Mouse (Mus musculus) hematopoietic stem cell, adult 5-6 weeks (primary cell): ENCODE measurements around the gene Ndrg4. TPM values are rescaled to one million over a fixed set of nuclear protein-coding genes. Genes with fewer than 3 reads are reported as not detected.

Experiments
- ATAC-seq, 2 experiments: fragments of 125-278 bp in 1 of 2; replicated peaks in 1 of 2; 2 replicates each; pipeline ENCODE4 v1.8.0; 2016 to 2017; ENCODE audit warnings: inconsistent platforms in 2 of 2, mild to moderate bottlenecking in 2 of 2, moderate number of reproducible peaks in 2 of 2, low read depth in 1 of 2, moderate TSS enrichment in 1 of 2; ENCODE audit not compliant: low FRiP score in 2 of 2, poor library complexity in 2 of 2, severe bottlenecking in 2 of 2, insufficient read depth in 1 of 2, low TSS enrichment in 1 of 2
- total RNA-seq: library from RNA; stranded (forward); fragments of 172-1452, 232-1000 nt; gene quantifications from 2 replicates; pipeline ENCODE4 v1.2.3, GENCODE M21; 2017

Ndrg4 gene
- total RNA-seq, 1 experiment from 2014 or later, result 0.79 TPM

- ATAC-seq, result no peak
Measured at GRCm38 (mm10) chr8:95711029-95711428, 34.2 kb downstream of the Ndrg4 start.

- ATAC-seq, result no peak
Measured at GRCm38 (mm10) chr8:95712395-95712794, 35.6 kb downstream of the Ndrg4 start.

GRCm38 (mm10) chr8:95713100-95714010 lies 36.6 kb downstream of the Ndrg4 start:
- peak; percentile 44 to 55 for ATAC-seq

- ATAC-seq, result no peak
Measured at GRCm38 (mm10) chr8:95714367-95714766, 37.6 kb downstream of the Ndrg4 start.

GRCm38 (mm10) chr8:95714837-95715413 lies 38.1 kb downstream of the Ndrg4 start:
- no peak for ATAC-seq

- peak; percentile 63 to 75 for ATAC-seq
Measured at GRCm38 (mm10) chr8:95715676-95716531, 39.1 kb downstream of the Ndrg4 start, which contains the start of gene Setd6. Gene Setd6 (plus strand): TSS chr8:95715881.

GRCm38 (mm10) chr8:95716546-95717335 lies 40.0 kb downstream of the Ndrg4 start:
- ATAC-seq, result no peak

- ATAC-seq, result no peak
Measured at GRCm38 (mm10) chr8:95727625-95728024, 50.8 kb downstream of the Ndrg4 start.

- no peak for ATAC-seq
Measured at GRCm38 (mm10) chr8:95738596-95738995, 61.8 kb downstream of the Ndrg4 start.

- ATAC-seq, result no peak
Measured at GRCm38 (mm10) chr8:95741732-95742131, 65.0 kb downstream of the Ndrg4 start.

- ATAC-seq, result no peak
Measured at GRCm38 (mm10) chr8:95748028-95748427, 71.2 kb downstream of the Ndrg4 start.

GRCm38 (mm10) chr8:95751924-95752323 lies 75.1 kb downstream of the Ndrg4 start:
- ATAC-seq, result no peak

GRCm38 (mm10) chr8:95760323-95760722 lies 83.5 kb downstream of the Ndrg4 start:
- no peak for ATAC-seq

- no peak for ATAC-seq
Measured at GRCm38 (mm10) chr8:95764133-95764532, 87.4 kb downstream of the Ndrg4 start.
